Mouse (Mus musculus) right cerebral cortex, adult 18-20 months (tissue): ENCODE data around the gene AB124611.
"Not testable (repeated sequence)": the region's sequence is repeated elsewhere in the genome, so short reads cannot be mapped to it uniquely, and the experiment has no call there.

Experiments
- DNase-seq: peaks from one replicate; pipeline ENCODE4 v3.0.0; 2022; ENCODE audit warnings: mixed read lengths

The AB124611 gene

GRCm38 (mm10) chr9:21525142-21525936 is 637 bp upstream of the AB124611 start:
- no peak for DNase-seq

GRCm38 (mm10) chr9:21526634-21526944 is 613 bp downstream of the AB124611 start:
- no peak for DNase-seq

- DNase-seq = no peak
These were observed 1.3 kb downstream of the AB124611 start for GRCm38 (mm10) chr9:21527100-21527801.

- no peak for DNase-seq
These were observed 1.9 kb downstream of the AB124611 start for GRCm38 (mm10) chr9:21527917-21528324.

- no peak for DNase-seq
These were observed 10.5 kb downstream of the AB124611 start for GRCm38 (mm10) chr9:21536501-21536900.

- no peak for DNase-seq
These were observed 11.0 kb downstream of the AB124611 start for GRCm38 (mm10) chr9:21537009-21537408.

- DNase-seq = no peak
These were observed 14.2 kb downstream of the AB124611 start for GRCm38 (mm10) chr9:21539981-21540753.

GRCm38 (mm10) chr9:21542001-21542400 is 16.0 kb downstream of the AB124611 start:
- DNase-seq = not testable (repeated sequence)

- no peak for DNase-seq
These were observed 19.5 kb downstream of the AB124611 start for GRCm38 (mm10) chr9:21545351-21545915.

- DNase-seq = peak; percentile 99
These were observed 20.2 kb downstream of the AB124611 start for GRCm38 (mm10) chr9:21545916-21546788.

- no peak for DNase-seq
These were observed 20.8 kb downstream of the AB124611 start, which contains the start of gene Carm1 for GRCm38 (mm10) chr9:21546789-21547074. TSS of gene Carm1 (plus strand) at chr9:21546894.

- peak; percentile 61 for DNase-seq
These were observed 21.3 kb downstream of the AB124611 start for GRCm38 (mm10) chr9:21547075-21547941.

GRCm38 (mm10) chr9:21551049-21551448 is 25.1 kb downstream of the AB124611 start:
- DNase-seq = no peak

- DNase-seq = no peak
These were observed 27.8 kb downstream of the AB124611 start for GRCm38 (mm10) chr9:21553607-21554273.

GRCm38 (mm10) chr9:21555198-21555742 is 29.3 kb downstream of the AB124611 start:
- DNase-seq = no peak

- no peak for DNase-seq
These were observed 31.0 kb downstream of the AB124611 start for GRCm38 (mm10) chr9:21556996-21557395.

GRCm38 (mm10) chr9:21557556-21557955 is 31.6 kb downstream of the AB124611 start:
- no peak for DNase-seq

GRCm38 (mm10) chr9:21558366-21558765 is 32.4 kb downstream of the AB124611 start:
- DNase-seq = no peak

- no peak for DNase-seq
These were observed 33.2 kb downstream of the AB124611 start for GRCm38 (mm10) chr9:21559151-21559550.

GRCm38 (mm10) chr9:21564420-21564819 is 38.4 kb downstream of the AB124611 start:
- DNase-seq = no peak
